Comparison of ENCODE assay signal across 22 mouse cellular contexts in genomic region chr13:59549318-59549798, GRCm38 (mm10). TPM values are rescaled to one million over a fixed set of nuclear protein-coding genes. Genes with fewer than 3 reads are reported as not detected.
DNase-seq lines count a peak whose midpoint lies in the region; ATAC-seq lines count a peak whose summit lies in the region.
"Had no signal": no experiment of that assay in that cellular context is flagged by ENCODE, and none has a peak within 500 bp of the region (broad histone marks: within the 10 kb centered on the region; RNA-seq: fewer than 3 reads in every experiment).

No protein-coding gene starts in this region.

- no peak overlapping the region for H3K4me3 ChIP-seq in liver, embryonic 11.5 days (ENCODE audit: low read depth, low read length)
- H3K4me3 ChIP-seq in liver, embryonic 13.5 days (replicated peaks) = no peak overlapping the region
- no peak overlapping the region for H3K4me3 ChIP-seq in kidney, embryonic 15.5 days (replicated peaks)
- H3K4me3 ChIP-seq: heart, embryonic 15.5 days; megakaryocyte, embryonic 14.5 days; midbrain, embryonic 13.5 days; neural tube, embryonic 15.5 days had no signal

- ATAC-seq in liver, embryonic 11.5 days (replicated peaks; ENCODE audit: low FRiP score) = peak; percentile 46
- ATAC-seq in liver, embryonic 13.5 days (ENCODE audit: low read depth) = peak; percentile 70
- ATAC-seq in megakaryocyte-erythroid progenitor cell, adult 5-6 weeks (replicated peaks; ENCODE audit: low FRiP score, low TSS enrichment, poor library complexity, severe bottlenecking) = peak; percentile 62
- no peak for ATAC-seq in kidney, embryonic 15.5 days (replicated peaks; ENCODE audit: low FRiP score)
- ATAC-seq in erythroblast, adult 5-6 weeks (replicated peaks; ENCODE audit: low FRiP score, poor library complexity, severe bottlenecking) = no peak
- ATAC-seq: CD4-positive, CD25-positive, alpha-beta regulatory T cell, adult 4 months; forebrain, embryonic 14.5 days; hindbrain, embryonic 16.5 days; midbrain, embryonic 13.5 days had no signal

- DNase-seq in liver, embryonic 11.5 days (ENCODE audit: low spot score) = no peak
- no peak for DNase-seq in liver
- DNase-seq in MEL-GATA-1-ER (ENCODE audit: extremely low read depth, low read depth) = peak; percentile 39
- DNase-seq in liver, embryonic 13.5 days = no peak
- DNase-seq: adrenal gland, adult 8-10 months; cerebellum, adult 8-10 months; cerebellum, postnatal 25 days; gastrocnemius, postnatal 14 days; kidney, adult 11 months; kidney, postnatal 25 days; lung, postnatal 36 days; spleen, adult 18-20 months had no signal

- H3K4me2 ChIP-seq in liver, embryonic 11.5 days = 0 out of 2 replicates have a peak overlapping the region, but pooled peaks have one; percentile 5
- 0 out of 2 replicates have a peak overlapping the region, but pooled peaks have one; percentile 9 for H3K4me2 ChIP-seq in liver, embryonic 13.5 days
- no peak overlapping the region for H3K4me2 ChIP-seq in kidney, embryonic 15.5 days
- H3K4me2 ChIP-seq: heart, embryonic 15.5 days; midbrain, embryonic 13.5 days; neural tube, embryonic 15.5 days had no signal

- H3K9ac ChIP-seq in liver, embryonic 11.5 days (ENCODE audit: low read depth, low read length) = no peak overlapping the region
- no peak overlapping the region for H3K9ac ChIP-seq in liver, embryonic 13.5 days
- no peak overlapping the region for H3K9ac ChIP-seq in kidney, embryonic 15.5 days
- H3K9ac ChIP-seq: heart, embryonic 15.5 days; midbrain, embryonic 13.5 days; neural tube, embryonic 15.5 days had no signal

- peaks cover 34% of the 10 kb centered on the region for H3K4me1 ChIP-seq in liver, embryonic 11.5 days (replicated peaks; ENCODE audit: control insufficient read depth, insufficient read depth, low read length)
- H3K4me1 ChIP-seq in liver, embryonic 13.5 days (replicated peaks) = peaks cover 65% of the 10 kb centered on the region
- peaks cover 34% of the 10 kb centered on the region for H3K4me1 ChIP-seq in kidney, embryonic 15.5 days

- H3K27me3 ChIP-seq in liver, embryonic 11.5 days (replicated peaks; ENCODE audit: control insufficient read depth, insufficient read depth, low read length) = no peaks in the 10 kb centered on the region
- H3K27me3 ChIP-seq in liver, embryonic 13.5 days = no peaks in the 10 kb centered on the region
- no peaks in the 10 kb centered on the region for H3K27me3 ChIP-seq in kidney, embryonic 15.5 days
- H3K27me3 ChIP-seq: heart, embryonic 15.5 days; megakaryocyte, embryonic 14.5 days; midbrain, embryonic 13.5 days; neural tube, embryonic 15.5 days had no signal

- H3K36me3 ChIP-seq in liver, embryonic 11.5 days (ENCODE audit: control insufficient read depth, insufficient read depth, low read length) = no peaks in the 10 kb centered on the region
- no peaks in the 10 kb centered on the region for H3K36me3 ChIP-seq in liver, embryonic 13.5 days
- H3K36me3 ChIP-seq in kidney, embryonic 15.5 days = no peaks in the 10 kb centered on the region
- H3K36me3 ChIP-seq: heart, embryonic 15.5 days; midbrain, embryonic 13.5 days; neural tube, embryonic 15.5 days had no signal

- WGBS in liver, embryonic 11.5 days = 7% methylated on average over 1 of the region's 1 CpGs
- WGBS in liver, embryonic 13.5 days (ENCODE audit: insufficient replicate concordance) = 9% methylated on average over 1 of the region's 1 CpGs
- WGBS in kidney, embryonic 15.5 days = 40% methylated on average over 1 of the region's 1 CpGs

- H3K9me3 ChIP-seq in liver, embryonic 11.5 days (ENCODE audit: control insufficient read depth, low read length) = no peaks in the 10 kb centered on the region
- H3K9me3 ChIP-seq in liver, embryonic 13.5 days (replicated peaks) = no peaks in the 10 kb centered on the region
- no peaks in the 10 kb centered on the region for H3K9me3 ChIP-seq in kidney, embryonic 15.5 days (replicated peaks)
- H3K9me3 ChIP-seq: heart, embryonic 15.5 days; megakaryocyte, embryonic 14.5 days; midbrain, embryonic 13.5 days; neural tube, embryonic 15.5 days had no signal

- H3K27ac ChIP-seq in liver, embryonic 11.5 days (ENCODE audit: low read depth, low read length) = peak overlapping the region; percentile 62
- peak overlapping the region; percentile 69 for H3K27ac ChIP-seq in liver, embryonic 13.5 days
- H3K27ac ChIP-seq in kidney, embryonic 15.5 days = no peak overlapping the region
- H3K27ac ChIP-seq: heart, embryonic 15.5 days; midbrain, embryonic 13.5 days; neural tube, embryonic 15.5 days had no signal

RNA-seq across cellular contexts. Expression of gene Agtpbp1, which starts 35.7 kb away (rescaled TPM):
- 15.6 and 16.9 TPM in 2 replicates for polyA plus RNA-seq in liver, embryonic 11.5 days (2014; fragmentation: Nextera tagmentation; extraction: Ambion mirVana)
- polyA plus RNA-seq in liver, embryonic 13.5 days (2015; fragmentation: Nextera tagmentation; extraction: Ambion mirVana) = 9.2 and 11.0 TPM in 2 replicates
- 49.2 and 59.4 TPM in 2 replicates for total RNA-seq in megakaryocyte-erythroid progenitor cell, adult 5-6 weeks (2014; fragmentation: Nextera tagmentation)
- 67.9 and 69.6 TPM in 2 replicates for total RNA-seq in megakaryocyte-erythroid progenitor cell, adult 5-6 weeks (2017)
- polyA plus RNA-seq in kidney, embryonic 15.5 days (2015; fragmentation: Nextera tagmentation; extraction: Ambion mirVana) = 12.5 and 13.3 TPM in 2 replicates
- 10.9 and 13.6 TPM in 2 replicates for total RNA-seq in erythroblast, adult 5-6 weeks (2015; ENCODE audit: low replicate concordance)
- total RNA-seq in erythroblast, adult 5-6 weeks (2017; ENCODE audit: low replicate concordance) = 28.9 and 35.5 TPM in 2 replicates

RNA-seq across cellular contexts. Expression of gene Naa35, which starts 35.7 kb away (rescaled TPM):
- 53.6 and 59.7 TPM in 2 replicates for polyA plus RNA-seq in liver, embryonic 11.5 days (2014; fragmentation: Nextera tagmentation; extraction: Ambion mirVana)
- polyA plus RNA-seq in liver, embryonic 13.5 days (2015; fragmentation: Nextera tagmentation; extraction: Ambion mirVana) = 35.8 and 43.8 TPM in 2 replicates
- 76.9 and 107 TPM in 2 replicates for total RNA-seq in megakaryocyte-erythroid progenitor cell, adult 5-6 weeks (2014; fragmentation: Nextera tagmentation)
- 38.5 and 58.0 TPM in 2 replicates for total RNA-seq in megakaryocyte-erythroid progenitor cell, adult 5-6 weeks (2017)
- 101 and 113 TPM in 2 replicates for polyA plus RNA-seq in kidney, embryonic 15.5 days (2015; fragmentation: Nextera tagmentation; extraction: Ambion mirVana)
- 9.4 and 44.6 TPM in 2 replicates for total RNA-seq in erythroblast, adult 5-6 weeks (2015; ENCODE audit: low replicate concordance)
- 17.1 and 31.0 TPM in 2 replicates for total RNA-seq in erythroblast, adult 5-6 weeks (2017; ENCODE audit: low replicate concordance)

Comparison
In these comparisons a context has a peak if more than half of its experiments do, and no peak if none do; other contexts are left out.
1. ATAC-seq: peak in liver, embryonic 11.5 days (single experiment), liver, embryonic 13.5 days (single experiment) and megakaryocyte-erythroid progenitor cell, adult 5-6 weeks (single experiment); none in kidney, embryonic 15.5 days (single experiment) and erythroblast, adult 5-6 weeks (single experiment).